Mouse (Mus musculus): ENCODE data around the gene Ascl3.

- TF ChIP-seq EP300 (IDR thresholded peaks at IDR 0.05; ENCODE audit: low read depth): no peak
- no peak for TF ChIP-seq CTCF (IDR thresholded peaks at IDR 0.05; ENCODE audit: low read depth)
Observed at GRCm38 (mm10) chr7:109754034-109754433, 22.5 kb upstream of the Ascl3 start.
